Mouse (Mus musculus) CH12.LX (cell line): ENCODE data around the gene Rprd1b. TPM values are rescaled to one million over a fixed set of nuclear protein-coding genes. Genes with fewer than 3 reads are reported as not detected.

Experiments
- DNase-seq: peaks from one replicate; pipeline ENCODE4 v3.0.0-alpha.2; 2013; ENCODE audit errors: extremely low read depth
- H3K27ac ChIP-seq: 2 replicates; pipeline ENCODE4 v1.5.1; 2012; ENCODE audit warnings: low read depth, mild to moderate bottlenecking, control low read depth, moderate library complexity; ENCODE audit not compliant: insufficient read depth
- H3K27me3 ChIP-seq: replicated peaks from 2 replicates; pipeline ENCODE3; 2012; ENCODE audit warnings: inconsistent platforms
- H3K36me3 ChIP-seq, 2 experiments: replicated peaks in 1 of 2; 2 replicates each; pipeline versions ENCODE3 to v1.6.1; 2012; ENCODE audit warnings: inconsistent platforms in 1 of 2, low read length in 1 of 2, mild to moderate bottlenecking in 1 of 2, mixed read lengths in 1 of 2, moderate library complexity in 1 of 2; ENCODE audit not compliant: control insufficient read depth in 1 of 2, insufficient read depth in 1 of 2
- H3K4me1 ChIP-seq, 2 experiments: 2 replicates each; pipeline ENCODE4 v1.6.1; 2012; ENCODE audit warnings: inconsistent platforms in 1 of 2, moderate library complexity in 1 of 2; ENCODE audit not compliant: insufficient read depth in 2 of 2, control insufficient read depth in 1 of 2
- H3K4me2 ChIP-seq: 2 replicates; pipeline ENCODE4 v1.6.1; 2012; ENCODE audit warnings: low read depth, mild to moderate bottlenecking, control low read depth; ENCODE audit not compliant: poor library complexity, insufficient read depth, severe bottlenecking
- H3K4me3 ChIP-seq, 3 experiments: fragments of 150-350 bp in 1 of 3; sonication (generic) in 1 of 3; replicated peaks in 1 of 3; 2 replicates each; pipeline versions ENCODE3 to v1.5.1; 2011 to 2012; ENCODE audit warnings: low read depth in 2 of 3, low read length in 2 of 3, mild to moderate bottlenecking in 2 of 3, moderate library complexity in 2 of 3, control low read depth in 1 of 3, improper control_type of control experiment in 1 of 3, inconsistent platforms in 1 of 3, mixed read lengths in 1 of 3; ENCODE audit not compliant: poor library complexity in 1 of 3
- H3K79me2 ChIP-seq: replicated peaks from 2 replicates; pipeline ENCODE4 v1.6.1; 2012; ENCODE audit warnings: mild to moderate bottlenecking, moderate library complexity; ENCODE audit not compliant: control insufficient read depth, poor library complexity, insufficient read depth, severe bottlenecking; ENCODE audit errors: extremely low read depth
- H3K9ac ChIP-seq: 2 replicates; pipeline ENCODE4 v1.6.1; 2012; ENCODE audit warnings: low read depth, mild to moderate bottlenecking, control low read depth, moderate library complexity; ENCODE audit not compliant: insufficient read depth
- H3K9me3 ChIP-seq: replicated peaks from 2 replicates; pipeline ENCODE3; 2012; ENCODE audit warnings: low read length, inconsistent platforms, mixed read lengths
- CHD1 ChIP-seq: IDR thresholded peaks from 2 replicates; pipeline ENCODE4 v1.6.1; 2012; ENCODE audit warnings: low read depth, low read length, improper control_type of control experiment, inconsistent platforms
- CHD2 ChIP-seq: IDR thresholded peaks from 2 replicates; pipeline ENCODE4 v1.6.1; 2011; ENCODE audit warnings: low read length, improper control_type of control experiment
- EP300 ChIP-seq: IDR thresholded peaks from 2 replicates; pipeline ENCODE4 v1.6.1; 2011; ENCODE audit warnings: low read length, improper control_type of control experiment
- GABPA ChIP-seq: IDR thresholded peaks from 2 replicates; pipeline ENCODE4 v1.6.1; 2012; ENCODE audit warnings: low read depth, low read length, improper control_type of control experiment, inconsistent platforms; ENCODE audit not compliant: insufficient replicate concordance
- HCFC1 ChIP-seq: IDR thresholded peaks from 2 replicates; pipeline ENCODE4 v1.6.1; 2012; ENCODE audit warnings: low read depth, mild to moderate bottlenecking, inconsistent platforms, low read length, improper control_type of control experiment
- JUN ChIP-seq: IDR thresholded peaks from 2 replicates; pipeline ENCODE4 v1.6.1; 2011; ENCODE audit warnings: low read depth, mild to moderate bottlenecking, low read length, improper control_type of control experiment, moderate library complexity; ENCODE audit not compliant: insufficient read depth
- KAT2A ChIP-seq: IDR thresholded peaks from 2 replicates; pipeline ENCODE4 v1.6.1; 2012; ENCODE audit warnings: low read length, improper control_type of control experiment, inconsistent platforms; ENCODE audit not compliant: insufficient replicate concordance
- MAFK ChIP-seq: IDR thresholded peaks from 2 replicates; pipeline ENCODE4 v1.6.1; 2011; ENCODE audit warnings: low read length, improper control_type of control experiment; ENCODE audit not compliant: insufficient replicate concordance
- MAZ ChIP-seq: IDR thresholded peaks from 2 replicates; pipeline ENCODE4 v1.6.1; 2012; ENCODE audit warnings: low read depth, mild to moderate bottlenecking, inconsistent platforms, low read length, improper control_type of control experiment, moderate library complexity
- MXI1 ChIP-seq: IDR thresholded peaks from 2 replicates; pipeline ENCODE4 v1.6.1; 2011; ENCODE audit warnings: mild to moderate bottlenecking, low read depth, low read length, improper control_type of control experiment
- NRF1 ChIP-seq: IDR thresholded peaks from 2 replicates; pipeline ENCODE4 v1.6.1; 2014; ENCODE audit warnings: low read depth, mild to moderate bottlenecking, inconsistent platforms, low read length, improper control_type of control experiment, moderate library complexity
- PAX5 ChIP-seq: IDR thresholded peaks from 2 replicates; pipeline ENCODE4 v1.6.1; 2012; ENCODE audit warnings: low read length, inconsistent platforms, mixed read lengths
- RCOR1 ChIP-seq: conservative IDR thresholded peaks from 2 replicates; pipeline ENCODE4 v1.6.1; 2012; ENCODE audit warnings: low read depth, mild to moderate bottlenecking, inconsistent platforms, low read length, improper control_type of control experiment
- TBP ChIP-seq: conservative IDR thresholded peaks from 2 replicates; pipeline ENCODE4 v1.6.1; 2011; ENCODE audit warnings: low read depth, low read length, improper control_type of control experiment
- UBTF ChIP-seq: IDR thresholded peaks from 2 replicates; pipeline ENCODE4 v1.6.1; 2012; ENCODE audit warnings: low read depth, mild to moderate bottlenecking, inconsistent platforms, low read length, improper control_type of control experiment, moderate library complexity
- ZC3H11A ChIP-seq: IDR thresholded peaks from 2 replicates; pipeline ENCODE4 v1.6.1; 2012; ENCODE audit warnings: low read depth, mild to moderate bottlenecking, inconsistent platforms, low read length, improper control_type of control experiment
- dilution Hi-C: fragments of 300-500 bp; cut with MboI; formaldehyde crosslinking; loops from 2 replicates; pipeline ENCODE4 v1.14.3; 2020; ENCODE audit warnings: low sequenced_read_pairs; ENCODE audit not compliant: extremely low pct_unique_long_range_greater_than_20kb, extremely low pct_ligation_motif_present
- in situ Hi-C: fragments of 300-500 bp; cut with MboI; formaldehyde crosslinking; loops from 3 replicates; pipeline ENCODE4 v1.14.3; 2019; ENCODE audit warnings: low sequenced_read_pairs, low pct_ligation_motif_present, low pct_unique_long_range_greater_than_20kb, mixed read lengths
- polyA plus RNA-seq: library from polyadenylated mRNA; unstranded; fragments of >175 nt; gene quantifications from 2 replicates; pipeline ENCODE4 v1.2.1, GENCODE M21; 2012; ENCODE audit warnings: low read depth; ENCODE audit not compliant: insufficient read length
- total RNA-seq, 2 experiments: library from RNA; depleted of rRNA; stranded (reverse); fragments of 300-350 nt in 1 of 2; fragments of >200 nt in 1 of 2; gene quantifications; 2 replicates each; pipeline ENCODE4 v1.2.3; 2012 to 2014

Gene Rprd1b
- total and polyA plus RNA-seq, 3 experiments = 11.8 to 33.1 (median 16.4) TPM

GRCm38 (mm10) chr2:158137771-158138170 lies 109.5 kb downstream of the Rprd1b start:
- no peak overlapping the region for H3K4me2 ChIP-seq
- H3K36me3 ChIP-seq = no peaks in the 10 kb centered on the region
- peaks cover 0 to 14% of the 10 kb centered on the region in 2 experiments; a peak in 2 of 4 replicates for H3K4me1 ChIP-seq
- H3K27me3 ChIP-seq = peaks cover 66% of the 10 kb centered on the region
- no peaks in the 10 kb centered on the region for H3K79me2 ChIP-seq
- H3K4me3 ChIP-seq = no peak overlapping the region
- H3K9me3 ChIP-seq = no peaks in the 10 kb centered on the region
- no peak for DNase-seq
- H3K9ac ChIP-seq = no peak overlapping the region
- dilution Hi-C loops (no loop called here), in situ Hi-C loops (no loop called here)
- no peak overlapping the region for H3K27ac ChIP-seq
- TF ChIP-seq RCOR1 (no peak), MAZ (no peak), PAX5 (no peak), UBTF (no peak), HCFC1 (no peak), ZC3H11A (no peak), NRF1 (no peak), MAFK (no peak)

- DNase-seq = no peak
- in situ Hi-C loops = no loop called here
- H3K4me2 ChIP-seq = no peak overlapping the region
- peaks cover 0 to 14% of the 10 kb centered on the region in 2 experiments; a peak in 2 of 4 replicates for H3K4me1 ChIP-seq
- no peak overlapping the region for H3K4me3 ChIP-seq
- TF ChIP-seq CHD2 (no peak), RCOR1 (no peak), JUN (no peak), KAT2A (no peak), UBTF (no peak), GABPA (no peak), EP300 (no peak), TBP (no peak), MAFK (no peak), MXI1 (no peak), CHD1 (no peak)
- H3K9me3 ChIP-seq = no peaks in the 10 kb centered on the region
- H3K27ac ChIP-seq = no peak overlapping the region
- dilution Hi-C loops = no loop called here
- no peaks in the 10 kb centered on the region for H3K36me3 ChIP-seq
- H3K27me3 ChIP-seq = peaks cover 64% of the 10 kb centered on the region
- no peak overlapping the region for H3K9ac ChIP-seq
- no peaks in the 10 kb centered on the region for H3K79me2 ChIP-seq
These were observed 110.5 kb downstream of the Rprd1b start for GRCm38 (mm10) chr2:158138778-158139177.
